Mouse (Mus musculus): ENCODE measurements at regions not wholly inside any gene's neighbourhood (a gene's known extent, or its start where the extent isn't known, plus 50 kb on each side); places are given as distances from the start of the nearest gene placed in this dataset.

DNA sequence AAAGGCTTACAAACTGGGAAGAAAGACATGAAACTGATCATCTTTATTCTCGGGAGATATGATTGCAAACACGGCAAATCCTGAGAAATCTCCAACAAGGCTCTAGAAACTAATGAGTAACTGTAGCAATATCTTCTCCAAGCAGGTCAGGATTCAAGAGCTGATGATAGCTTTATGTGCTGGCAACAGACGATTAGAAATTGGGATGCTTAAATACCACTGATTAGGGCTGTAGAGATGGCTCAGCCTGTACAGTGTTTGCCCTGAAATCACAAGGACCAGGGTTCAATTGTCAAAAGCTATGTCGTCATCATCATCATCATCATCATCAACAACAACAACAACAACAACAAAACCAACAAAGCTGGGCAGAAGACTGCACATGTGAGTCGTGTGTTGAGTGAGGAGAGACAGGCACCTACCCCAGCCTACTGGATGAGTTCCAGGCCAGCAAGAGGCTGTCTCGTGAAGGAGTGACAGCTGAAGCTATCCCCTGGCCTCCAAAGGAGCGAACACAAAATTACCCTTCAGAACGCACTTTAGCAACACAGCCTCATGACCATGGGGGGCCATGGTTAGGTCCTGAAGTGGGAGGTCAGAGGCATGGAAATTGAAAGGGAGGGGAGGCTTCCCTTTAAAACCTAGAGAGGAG is 225.0 kb downstream of the Tex36 start:
- DNase-seq (ENCODE audit: low read depth): no peak

DNA sequence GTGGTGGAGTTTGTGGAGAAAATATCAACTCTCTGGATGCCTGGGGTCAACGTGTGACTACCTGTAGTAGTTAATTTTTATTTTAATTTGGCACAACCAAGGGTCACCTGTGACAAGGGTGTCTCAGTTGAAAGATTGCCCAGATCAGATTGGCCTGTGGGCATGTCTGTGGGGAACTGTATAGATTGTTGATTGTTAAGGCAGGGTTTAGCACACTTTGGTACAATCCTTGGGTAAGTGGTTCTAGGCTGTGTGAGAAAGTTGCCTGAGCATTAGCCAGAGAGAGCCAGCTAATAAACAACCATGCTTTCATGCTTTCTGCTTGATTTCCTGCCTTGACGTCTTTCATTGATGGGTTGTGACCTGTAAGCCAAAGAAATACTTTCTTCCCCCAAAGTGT is 229.3 kb downstream of the Tex36 start:
- DNase-seq (ENCODE audit: low read depth): no peak

- no peak for DNase-seq (ENCODE audit: low read depth)
Measured at GRCm38 (mm10) chr7:133370542-133370941, 231.4 kb downstream of the Tex36 start.

GRCm38 (mm10) chr7:133364601-133365000 is 237.4 kb downstream of the Tex36 start:
- no peak for DNase-seq (ENCODE audit: low read depth)

DNA sequence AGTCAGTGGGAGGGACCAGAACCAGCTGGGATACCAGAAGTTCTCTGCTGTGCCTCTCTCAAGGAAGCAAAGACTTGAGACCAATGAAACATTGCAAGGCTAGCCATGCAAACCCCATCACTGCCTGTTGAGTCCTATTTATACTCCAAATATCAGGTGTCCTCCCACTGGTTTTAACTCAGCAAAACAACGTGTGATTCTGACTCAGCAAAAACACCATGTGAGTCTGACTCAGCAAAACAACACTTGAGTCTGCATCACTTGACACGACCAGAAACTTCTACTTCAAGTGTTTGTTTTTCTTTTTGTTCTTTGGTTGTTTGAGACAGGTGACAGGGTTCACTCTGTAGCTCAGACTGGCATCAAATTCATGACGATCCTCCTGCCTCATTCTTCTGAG is 204.6 kb upstream of the Ctbp2 start:
- DNase-seq (ENCODE audit: low read depth): peak; percentile 11

DNA sequence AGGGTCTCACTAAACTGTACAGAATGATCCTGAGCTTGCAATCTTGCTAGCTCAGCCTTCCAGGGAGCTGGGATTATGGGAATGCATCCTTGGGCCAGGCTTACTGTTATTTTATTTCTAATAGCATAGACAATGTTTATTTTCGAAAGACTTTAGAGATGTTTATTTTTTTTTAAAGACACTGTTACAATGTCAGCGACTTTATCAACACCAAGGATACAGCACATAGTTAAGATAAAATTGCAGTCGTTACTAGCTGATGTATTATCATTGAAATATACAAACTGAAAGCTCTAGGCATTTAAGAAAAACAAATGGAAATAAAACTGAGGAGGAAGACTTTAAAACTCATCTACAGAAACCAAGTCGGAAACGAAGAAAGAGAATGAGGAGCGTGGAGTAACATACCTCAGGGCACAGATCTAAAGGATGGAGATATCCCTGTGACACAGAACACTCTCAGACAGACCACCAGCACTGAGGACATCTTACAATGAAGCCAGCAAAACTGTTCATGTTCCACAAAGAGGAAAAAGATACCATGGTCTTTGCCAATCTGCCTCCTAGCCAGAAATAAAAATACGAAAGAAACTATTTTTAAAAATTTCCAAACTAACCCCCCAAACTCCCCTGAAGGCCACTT is 201.5 kb upstream of the Ctbp2 start:
- no peak for DNase-seq (ENCODE audit: low read depth)

- DNase-seq (ENCODE audit: low read depth): no peak
Measured at GRCm38 (mm10) chr7:133323955-133324354, 199.8 kb upstream of the Ctbp2 start.

- DNase-seq (ENCODE audit: low read depth): no peak
Measured at GRCm38 (mm10) chr7:133317511-133317910, 193.4 kb upstream of the Ctbp2 start.

DNA sequence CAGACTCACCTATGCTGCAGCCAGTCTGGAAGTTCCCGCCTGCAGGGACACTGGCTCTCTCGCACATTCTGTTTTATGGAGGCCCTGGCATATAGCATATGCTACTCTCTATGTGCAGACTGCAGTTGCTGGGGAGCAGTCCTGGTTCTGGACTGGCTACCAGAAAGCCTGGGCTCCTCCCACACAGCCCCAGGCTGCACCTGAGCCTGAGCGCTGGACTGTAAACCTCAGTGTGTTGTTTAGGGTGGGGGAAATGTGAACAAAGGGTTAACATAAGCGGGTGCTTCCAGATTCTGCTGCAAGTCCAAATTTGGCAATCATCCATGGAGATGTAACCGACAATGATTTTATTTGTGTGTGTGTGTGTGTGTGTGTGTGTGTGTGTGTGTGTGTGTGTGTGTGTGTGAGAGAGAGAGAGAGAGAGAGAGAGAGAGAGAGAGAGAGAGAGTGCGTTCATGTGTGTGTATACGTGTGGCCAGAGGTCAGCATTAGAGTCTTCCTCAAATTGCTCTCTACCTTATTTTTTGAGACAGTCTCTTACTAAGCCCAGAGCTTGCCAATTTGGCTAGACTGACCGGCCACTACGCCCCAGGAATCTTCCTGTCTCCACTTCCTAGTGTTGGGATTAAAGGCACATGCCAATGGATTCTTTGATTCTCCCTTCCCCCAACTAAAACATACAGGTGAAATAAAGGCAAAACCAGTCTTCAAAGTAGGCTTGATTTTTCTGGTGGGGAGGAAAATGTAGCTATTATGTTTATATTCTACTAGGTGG is 192.7 kb upstream of the Ctbp2 start:
- DNase-seq (ENCODE audit: low read depth): no peak

- no peak for DNase-seq (ENCODE audit: low read depth)
Measured at GRCm38 (mm10) chr7:133315197-133316029, 191.3 kb upstream of the Ctbp2 start.

DNA sequence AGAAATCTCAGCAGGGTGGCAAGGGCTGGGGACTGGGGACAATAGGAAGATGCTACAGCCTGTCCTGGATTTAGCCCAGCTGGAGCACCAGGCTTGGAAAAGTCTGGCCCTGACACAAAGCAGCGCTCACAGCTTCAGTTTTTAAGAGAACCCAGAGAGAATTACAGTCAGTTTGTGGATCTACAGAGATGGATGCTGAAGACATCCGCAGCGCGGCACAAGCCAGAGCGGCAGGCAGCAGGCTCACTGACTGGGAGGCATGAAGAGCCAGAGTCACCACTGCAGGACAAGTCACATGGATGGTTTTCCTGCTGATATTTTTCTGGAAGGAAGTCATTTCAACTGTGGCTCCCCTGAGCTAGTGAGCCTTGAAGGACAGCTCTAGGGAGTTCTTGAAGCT is 189.0 kb upstream of the Ctbp2 start:
- no peak for DNase-seq (ENCODE audit: low read depth)

DNA sequence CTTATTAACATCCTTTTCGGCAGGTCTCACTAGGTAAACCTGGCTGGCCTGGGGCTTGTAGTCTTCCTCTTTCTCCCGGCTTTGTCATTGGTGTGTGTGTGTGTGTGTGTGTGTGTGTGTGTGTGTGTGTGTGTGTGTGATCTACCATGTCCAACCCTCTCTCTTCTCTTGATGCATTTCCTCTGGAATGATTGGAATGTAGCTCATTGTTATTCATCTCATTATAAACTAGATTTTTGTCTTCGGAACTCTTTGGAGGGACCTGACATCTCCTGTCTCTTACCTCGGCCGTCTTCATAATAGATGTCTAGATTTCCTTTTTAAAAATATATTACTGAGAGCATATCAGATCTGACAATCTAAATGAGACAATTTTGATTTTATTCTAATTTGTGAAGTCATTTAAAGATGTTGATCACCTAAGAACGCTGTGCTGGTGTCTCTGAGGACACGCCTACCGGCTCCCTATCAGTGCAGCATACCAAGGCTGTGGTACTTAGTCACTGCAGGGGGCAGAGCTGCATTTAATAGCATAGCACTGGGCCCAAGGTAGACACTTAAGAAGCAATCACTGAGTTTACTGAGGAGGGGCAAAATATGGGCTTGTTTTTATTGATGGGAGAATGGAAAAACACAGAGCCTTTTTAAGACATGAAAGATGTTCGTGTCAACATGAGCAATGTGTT is 187.1 kb upstream of the Ctbp2 start:
- no peak for DNase-seq (ENCODE audit: low read depth)

- DNase-seq (ENCODE audit: low read depth): no peak
Measured at GRCm38 (mm10) chr7:133304461-133304860, 180.3 kb upstream of the Ctbp2 start.

- no peak for DNase-seq (ENCODE audit: low read depth)
Measured at GRCm38 (mm10) chr7:133290471-133290870, 166.3 kb upstream of the Ctbp2 start.

DNA sequence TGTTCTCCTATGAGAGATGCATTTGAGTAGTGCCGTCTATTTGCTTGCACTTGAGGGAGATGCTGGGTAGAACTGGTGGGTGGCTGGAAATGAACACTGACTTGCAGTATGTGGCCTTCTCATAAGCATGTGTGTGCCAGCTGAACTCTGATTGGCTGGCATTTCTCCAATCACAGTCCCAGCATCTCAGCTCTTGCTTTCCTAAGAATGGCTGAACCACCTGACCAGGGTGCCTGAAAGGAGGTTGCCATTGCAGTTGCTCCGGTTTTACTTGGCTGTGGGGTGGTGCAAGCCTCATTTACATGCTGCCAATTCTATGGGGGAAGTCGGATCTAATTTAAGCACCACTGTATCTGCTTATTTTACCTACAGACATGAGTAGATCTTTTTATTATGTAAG is 164.1 kb upstream of the Ctbp2 start:
- no peak for DNase-seq (ENCODE audit: low read depth)

- DNase-seq (ENCODE audit: low read depth): no peak
Measured at GRCm38 (mm10) chr7:133286836-133287235, 162.7 kb upstream of the Ctbp2 start.

- DNase-seq (ENCODE audit: low read depth): no peak
Measured at GRCm38 (mm10) chr7:133286216-133286615, 162.1 kb upstream of the Ctbp2 start.

GRCm38 (mm10) chr7:133262161-133262560 is 138.0 kb upstream of the Ctbp2 start:
- DNase-seq (ENCODE audit: low read depth): no peak

GRCm38 (mm10) chr7:133259143-133259542 is 135.0 kb upstream of the Ctbp2 start:
- DNase-seq (ENCODE audit: low read depth): no peak

- no peak for DNase-seq (ENCODE audit: low read depth)
Measured at GRCm38 (mm10) chr7:133256831-133257230, 132.7 kb upstream of the Ctbp2 start.

DNA sequence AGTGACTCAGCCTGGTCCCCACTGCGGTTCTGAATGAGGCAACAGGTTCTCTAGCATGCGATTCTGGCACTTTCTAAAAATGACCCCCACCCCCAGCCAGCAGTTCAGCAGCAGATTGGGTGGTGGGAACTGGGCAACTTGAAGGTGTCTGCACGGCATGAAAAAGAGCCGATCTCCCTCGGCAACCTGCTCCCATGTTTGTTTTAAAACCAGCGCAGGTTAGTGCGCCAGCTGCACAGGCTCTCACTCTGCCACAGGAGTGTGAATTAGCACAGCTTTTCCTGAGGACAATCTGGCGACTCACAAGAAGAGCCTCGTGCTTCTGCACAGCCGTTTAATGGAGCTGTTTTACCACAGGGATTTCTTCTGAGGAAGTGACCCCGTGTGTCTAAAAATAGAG is 120.4 kb upstream of the Ctbp2 start:
- no peak for DNase-seq (ENCODE audit: low read depth)

- DNase-seq (ENCODE audit: low read depth): no peak
Measured at GRCm38 (mm10) chr7:133234326-133234725, 110.2 kb upstream of the Ctbp2 start.

All from fibroblast of lung, adult 2 months (primary cell).